Mouse (Mus musculus) neural tube, embryonic 10.5 days (tissue): Measurements from ENCODE around the gene Inpp1.

ENCODE experiments used
- DNase-seq: peaks from one replicate; pipeline ENCODE4 v3.0.0-alpha.2; 2017; ENCODE audit warnings: low spot score; ENCODE audit errors: extremely low spot score

Inpp1 gene

DNA sequence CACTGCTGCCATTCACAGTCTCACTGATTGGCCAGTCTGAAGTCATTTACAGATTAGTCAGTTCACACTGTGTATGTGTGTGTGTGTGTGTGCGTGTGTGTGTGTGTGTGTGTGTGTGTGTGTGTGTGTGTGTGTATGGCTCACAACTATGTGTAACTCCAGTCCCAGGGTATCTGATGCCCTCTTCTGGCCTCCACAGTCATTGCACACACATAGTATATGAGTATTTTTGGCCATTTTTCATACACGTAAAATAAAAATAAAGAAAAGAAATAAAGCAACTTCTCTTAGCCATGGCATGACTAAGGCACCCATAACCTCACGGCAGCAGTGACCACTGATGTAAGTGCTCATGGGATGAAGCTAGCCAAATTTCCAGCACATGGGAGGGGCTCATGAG, 23.8 kb downstream of the Inpp1 start:
- DNase-seq: no peak

DNA sequence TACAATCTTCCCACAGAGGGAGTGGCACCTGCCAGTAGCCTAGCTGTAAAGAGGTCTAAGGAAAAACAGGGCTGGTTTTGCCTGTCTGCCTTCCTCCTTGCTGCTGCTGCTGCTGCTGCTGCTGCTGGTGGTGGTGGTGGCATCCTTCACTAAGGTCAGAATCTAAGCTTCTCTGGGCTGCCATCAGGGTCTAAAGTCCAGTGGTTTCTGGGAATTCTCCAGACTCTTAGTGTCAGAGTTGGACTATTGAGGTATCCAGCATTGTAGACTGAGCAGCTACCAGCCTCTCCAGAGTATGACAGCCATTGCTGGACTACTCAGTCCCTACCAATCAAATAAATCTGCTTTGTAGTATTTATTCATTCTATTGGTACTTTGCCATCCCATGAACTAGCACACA, 24.8 kb downstream of the Inpp1 start:
- no peak for DNase-seq

DNA sequence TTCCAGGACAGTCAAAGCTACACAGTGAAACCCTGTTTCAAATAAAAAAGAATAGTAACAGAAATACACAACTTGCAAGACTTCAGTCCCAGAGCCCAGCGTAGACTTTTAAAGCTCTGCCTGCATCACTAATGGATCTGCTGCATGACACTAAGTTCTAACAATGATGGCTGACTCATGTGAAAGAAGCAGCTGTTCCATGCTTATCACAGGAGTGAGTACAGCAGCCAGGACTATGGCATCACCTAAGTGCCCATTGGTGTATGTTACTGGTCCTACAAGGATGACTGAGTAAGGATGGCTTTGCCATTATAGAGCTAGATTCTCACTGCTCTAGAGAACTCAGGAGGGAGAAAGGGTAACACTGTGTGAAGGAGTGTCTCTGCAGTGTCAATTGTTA, 30.2 kb downstream of the Inpp1 start:
- DNase-seq: no peak

DNA sequence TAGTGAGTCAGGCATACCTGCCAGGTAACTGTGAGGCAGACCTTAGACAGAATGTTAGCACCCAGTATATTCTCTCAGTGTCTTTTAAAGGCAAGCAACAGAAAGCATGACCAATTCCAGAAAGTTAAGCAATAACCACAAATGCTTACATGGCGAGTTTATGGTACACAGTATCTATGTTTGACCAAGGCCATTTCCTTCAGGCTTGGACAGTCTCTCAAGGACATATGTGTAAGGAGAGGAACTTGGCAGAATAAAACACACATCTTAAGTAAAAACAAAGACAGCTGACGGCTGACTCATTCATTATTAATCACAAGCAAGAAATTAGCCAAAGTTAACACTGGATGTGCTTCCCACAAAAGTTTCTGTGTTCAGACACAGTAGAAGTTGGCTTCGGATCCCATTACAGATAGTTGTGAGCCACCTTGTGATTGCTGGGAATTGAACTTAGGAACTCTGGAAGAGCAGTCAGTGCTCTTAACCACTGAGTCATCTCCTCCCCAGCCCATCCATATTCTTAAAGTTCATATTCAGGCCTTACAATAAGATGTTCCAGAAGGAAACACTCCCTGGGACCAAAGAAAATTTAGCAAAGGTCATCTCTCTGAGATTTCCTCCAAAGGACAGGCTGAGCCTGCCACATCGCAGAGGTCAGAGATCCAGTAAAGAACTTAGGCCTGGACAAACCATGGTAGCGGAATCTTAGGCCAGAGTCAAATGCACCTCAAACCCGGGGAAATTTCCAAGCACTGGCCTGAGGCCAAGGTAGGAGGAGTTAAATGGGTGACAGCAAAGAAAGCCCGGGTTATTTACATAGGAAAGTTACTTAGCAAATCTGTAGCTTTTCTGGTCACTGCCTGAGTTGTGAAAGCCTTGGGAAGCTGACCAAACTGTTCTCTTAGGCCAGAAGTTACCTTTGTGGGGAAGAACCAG, 52.0 kb downstream of the Inpp1 start:
- DNase-seq: no peak

DNA sequence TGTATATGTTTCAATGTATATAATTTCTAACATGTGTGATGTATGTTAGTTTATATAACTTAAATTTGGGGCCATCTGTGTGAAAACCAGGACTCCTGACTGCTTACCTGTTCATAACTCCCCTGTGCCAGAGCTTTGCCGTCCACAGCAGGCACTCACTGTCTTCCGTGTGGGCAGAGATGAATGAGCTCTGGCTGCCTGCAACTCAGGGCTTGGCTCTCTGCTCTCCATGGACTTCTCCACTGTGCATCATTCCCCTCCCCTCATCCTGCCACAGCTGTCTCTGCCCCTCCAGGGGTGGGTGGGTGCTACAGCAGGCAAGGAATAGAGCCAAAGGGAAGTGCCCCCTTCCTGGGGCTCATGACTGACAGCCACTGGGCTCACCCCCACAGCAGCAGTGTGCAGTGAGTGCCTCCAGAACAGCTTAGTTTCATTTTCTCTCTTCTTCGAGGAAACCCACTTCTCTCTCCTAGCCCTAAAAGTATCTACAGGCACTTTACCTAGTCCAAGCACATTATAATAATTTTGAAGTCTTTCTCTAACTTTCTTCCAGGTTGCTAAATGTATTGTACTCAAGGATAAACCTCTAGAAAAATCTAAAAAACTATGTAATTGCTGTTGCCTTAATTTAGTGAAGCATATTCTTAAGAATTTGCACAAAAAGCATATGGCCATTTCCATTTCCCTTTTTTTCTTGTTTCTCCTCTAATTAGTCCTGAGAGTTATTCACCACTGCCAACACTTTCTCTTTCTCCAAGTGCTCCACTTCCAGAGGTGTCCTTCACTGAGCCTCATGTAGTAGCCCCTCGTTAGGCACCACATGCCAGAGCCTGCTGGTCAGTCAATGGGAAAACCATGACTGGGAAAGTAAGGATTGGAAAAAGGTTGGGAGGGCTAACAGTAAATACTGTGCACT, 53.3 kb downstream of the Inpp1 start:
- DNase-seq: no peak

DNA sequence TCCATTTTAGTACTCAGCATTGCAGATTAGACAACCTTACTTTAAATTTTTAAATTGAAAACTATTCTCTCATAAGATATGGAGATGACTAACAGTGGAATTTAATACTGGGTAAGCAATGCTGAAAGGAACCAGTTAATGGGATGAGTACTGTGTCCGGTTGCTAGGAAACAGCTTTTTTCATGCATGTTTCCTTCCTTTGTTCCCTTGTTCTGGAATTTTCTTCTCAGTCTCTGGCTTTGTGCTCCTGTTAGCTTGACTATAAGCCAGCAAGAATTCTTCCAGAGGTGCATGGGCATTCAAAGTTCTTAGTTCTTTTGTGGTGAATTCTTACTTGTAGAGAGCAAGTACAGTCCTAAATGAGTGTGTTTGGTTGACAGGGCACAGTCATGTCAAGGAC, 59.3 kb downstream of the Inpp1 start:
- no peak for DNase-seq

DNA sequence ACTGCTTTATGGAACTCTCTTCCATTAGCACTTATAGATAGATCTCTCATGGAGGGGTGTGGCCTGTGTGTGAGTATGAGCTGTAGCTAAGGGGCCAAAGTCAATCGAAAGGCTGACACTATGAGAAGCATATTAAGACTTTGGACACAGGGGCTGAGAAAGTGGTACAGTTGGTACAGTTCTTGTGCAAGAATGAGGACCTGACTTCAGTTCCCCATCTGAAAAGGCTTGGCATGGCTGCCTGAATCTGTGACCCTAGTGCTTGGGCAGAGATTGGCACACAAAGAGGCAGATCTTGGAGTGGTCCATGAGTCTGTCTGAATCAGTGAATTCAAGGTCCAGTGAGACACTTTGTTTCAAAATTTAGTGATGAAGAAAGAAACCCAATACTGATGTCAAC, 63.2 kb downstream of the Inpp1 start:
- DNase-seq: no peak

DNA sequence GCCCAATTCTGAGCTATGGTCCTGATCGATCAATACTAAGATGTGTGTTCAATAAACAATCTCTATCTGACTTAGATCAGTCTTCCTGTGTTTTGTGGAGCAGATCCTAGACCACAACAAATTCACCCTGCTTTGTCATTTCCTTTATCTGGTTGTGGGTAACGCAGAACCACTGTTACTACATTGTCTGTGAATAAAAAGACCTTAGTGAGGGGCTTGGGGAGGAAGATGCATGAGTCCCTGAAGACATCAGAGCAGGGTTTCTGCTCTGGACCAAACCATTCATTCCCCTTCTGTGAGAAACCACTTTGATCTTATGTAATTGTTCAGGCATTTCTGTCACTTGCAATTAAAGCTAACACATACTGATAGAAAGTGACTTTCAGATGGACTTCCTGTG, 63.7 kb downstream of the Inpp1 start:
- no peak for DNase-seq

DNA sequence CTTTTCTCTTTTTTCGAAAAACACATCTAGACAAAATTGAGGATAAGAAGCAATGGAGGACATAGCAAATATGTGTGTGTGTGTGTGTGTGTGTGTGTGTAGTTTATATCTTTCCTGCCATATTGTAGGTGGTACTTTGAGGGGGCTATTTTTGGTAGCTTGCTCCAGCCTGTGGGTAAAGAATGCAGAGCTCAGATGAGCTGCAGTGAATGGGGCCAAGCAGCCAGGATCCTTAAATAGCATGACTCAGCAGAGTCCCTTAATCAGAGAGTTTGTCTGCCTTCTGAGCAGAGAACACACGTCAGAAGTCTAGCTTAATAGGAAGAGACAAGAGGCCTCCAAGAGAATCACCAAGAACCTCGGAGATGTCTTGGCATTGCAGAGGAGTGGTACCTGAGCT, 64.8 kb downstream of the Inpp1 start:
- no peak for DNase-seq

DNA sequence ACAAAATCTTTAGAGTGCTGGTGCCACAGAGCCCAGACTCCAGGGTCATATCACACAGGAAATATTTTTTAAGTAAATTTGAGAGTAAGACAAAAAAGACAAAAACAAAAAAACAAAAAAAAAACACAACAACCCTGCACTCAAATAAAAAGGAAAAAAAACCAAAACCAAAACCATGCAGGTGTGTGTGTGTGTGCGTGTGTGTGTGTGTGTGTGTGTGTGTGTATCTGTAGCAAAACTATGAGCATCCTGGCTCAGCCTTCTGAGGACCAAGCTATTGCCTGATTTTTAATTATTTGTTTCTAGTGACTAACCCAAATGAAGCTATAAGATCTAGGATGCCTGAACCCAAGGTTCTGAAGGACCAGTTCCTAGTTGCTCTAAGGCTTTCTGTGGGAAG, 65.9 kb downstream of the Inpp1 start:
- DNase-seq: no peak

DNA sequence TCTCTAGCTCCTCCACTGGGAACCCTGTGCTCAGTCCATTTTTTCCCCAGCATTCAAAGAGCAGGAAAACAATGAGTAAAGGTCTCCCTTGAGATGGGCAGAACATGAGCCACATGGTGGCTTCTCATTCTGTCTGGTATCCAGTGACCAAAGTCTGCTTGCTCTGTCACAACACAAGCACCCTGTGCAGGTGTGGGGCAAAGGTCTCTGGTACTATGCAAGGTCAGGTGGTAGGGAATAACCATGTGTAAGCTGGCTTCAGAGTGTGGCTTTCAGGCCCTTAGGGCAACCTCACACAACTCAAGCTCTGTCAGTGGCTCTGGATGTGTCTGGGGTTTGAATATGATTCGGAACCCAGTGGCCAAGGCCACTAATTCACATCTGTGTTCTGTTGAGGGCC, 67.5 kb downstream of the Inpp1 start:
- DNase-seq: no peak

DNA sequence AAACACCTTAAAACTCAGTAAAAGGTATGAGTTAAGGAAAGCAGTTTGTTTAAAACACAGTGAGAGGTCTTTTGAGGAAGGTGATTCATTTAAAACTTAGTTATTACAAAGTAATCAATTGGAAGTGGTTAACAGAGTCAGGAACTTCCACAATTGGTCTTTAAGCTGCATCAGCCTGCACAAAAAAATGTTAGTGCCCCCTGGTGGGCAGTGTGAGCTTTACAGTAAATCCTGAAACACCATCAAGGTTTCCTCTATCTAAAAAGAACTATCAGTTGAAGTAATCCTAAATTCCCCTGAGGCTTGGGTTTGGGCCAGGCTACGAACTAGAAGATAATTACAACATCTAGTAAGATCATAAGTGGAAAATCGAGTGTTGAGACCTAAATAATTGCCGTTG, 69.2 kb downstream of the Inpp1 start:
- peak; percentile 51 for DNase-seq

DNA sequence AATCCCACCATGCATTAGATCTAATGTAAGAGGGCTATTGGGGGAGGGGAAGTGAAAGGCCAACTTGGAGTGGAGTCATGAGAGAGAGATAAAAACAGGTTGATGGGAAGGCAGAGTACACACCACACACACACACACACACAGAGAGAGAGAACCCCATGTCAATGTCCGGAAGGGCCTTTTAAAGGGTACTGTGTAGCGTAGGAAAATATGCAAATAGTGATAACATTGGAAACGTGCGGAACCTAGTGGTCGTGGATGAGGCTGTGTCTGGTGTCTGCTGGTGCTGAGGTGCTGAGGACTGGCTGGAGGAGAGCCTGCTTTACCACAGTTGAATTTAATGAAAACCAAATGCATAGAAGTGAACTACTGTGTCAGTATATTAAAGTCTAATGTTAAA, 74.9 kb downstream of the Inpp1 start:
- no peak for DNase-seq
